Mouse (Mus musculus) kidney, adult 9 months (tissue): ENCODE data around the gene Zfp697.
"Not testable (repeated sequence)": the region's sequence is repeated elsewhere in the genome, so short reads cannot be mapped to it uniquely, and the experiment has no call there.

ENCODE experiments used
- DNase-seq: peaks from one replicate; pipeline ENCODE4 v3.0.0; 2022

Zfp697 gene

DNA sequence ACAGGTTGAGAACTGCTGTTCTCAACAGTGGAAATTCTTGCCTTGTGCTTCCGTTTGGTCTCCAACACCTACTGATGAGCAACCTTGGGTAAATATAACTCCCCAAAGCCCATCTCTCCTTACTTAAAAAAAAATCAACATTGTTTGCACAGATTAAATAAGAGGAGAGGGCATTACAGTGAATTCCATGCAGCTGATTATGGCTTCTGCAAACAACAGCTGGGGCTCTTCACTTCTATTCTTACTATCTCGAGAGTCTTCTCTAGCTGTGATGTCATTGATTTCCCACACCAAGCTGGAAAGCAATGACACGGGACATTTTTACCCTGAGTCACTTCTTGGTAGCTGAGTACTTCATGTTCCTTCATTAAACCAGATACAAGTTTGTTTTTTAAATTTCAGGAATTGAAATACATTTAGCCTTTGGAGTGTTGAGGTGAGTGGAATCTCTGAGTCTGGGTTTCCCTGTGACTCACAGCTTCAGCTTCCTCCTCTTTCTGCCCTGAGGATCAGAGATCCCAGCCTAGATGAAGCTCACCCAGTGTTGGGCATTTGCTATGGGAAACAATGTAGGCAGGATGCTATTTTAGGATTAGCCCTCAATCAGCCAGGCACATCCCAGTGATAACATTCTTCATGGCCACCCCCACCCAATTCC, 8.1 kb upstream of the Zfp697 start:
- no peak for DNase-seq

DNA sequence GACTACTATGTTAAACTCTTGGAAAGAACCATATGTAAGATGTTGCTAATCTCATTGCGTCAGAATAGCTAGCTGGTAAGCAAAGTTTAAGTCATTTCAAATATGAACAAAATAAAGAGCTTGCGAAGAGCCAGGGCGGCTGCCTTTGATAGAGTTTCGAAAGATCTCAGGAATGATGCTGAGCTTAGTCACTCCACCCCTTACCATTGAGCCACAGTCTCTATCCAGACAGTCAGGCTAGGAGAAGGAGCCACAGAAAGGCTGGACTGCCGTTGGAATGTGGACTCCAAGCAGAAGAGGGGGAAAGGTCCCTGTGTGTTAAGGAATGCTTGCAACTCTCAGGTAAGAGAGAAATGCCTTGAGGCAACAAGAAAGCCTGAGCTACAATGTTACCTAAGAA, 7.3 kb upstream of the Zfp697 start:
- DNase-seq, result no peak

DNA sequence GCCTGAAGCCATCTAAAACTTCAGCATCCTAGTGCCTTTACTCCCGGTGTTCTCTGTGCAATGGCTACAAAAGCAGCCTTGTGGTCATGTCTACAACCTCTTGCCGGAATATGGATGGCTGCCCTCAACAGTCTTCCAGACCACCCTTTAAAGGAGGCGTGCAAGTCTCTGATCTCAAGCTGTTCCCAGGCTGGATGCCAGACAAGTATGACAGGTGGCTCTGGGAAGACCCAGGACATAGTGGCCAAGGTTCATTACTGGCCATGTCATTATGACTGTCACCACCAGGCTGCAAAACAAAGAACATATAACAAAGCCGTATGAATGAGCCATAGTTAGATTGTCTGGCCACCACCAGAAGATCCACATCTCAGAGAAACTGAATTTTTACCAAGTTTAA, 4.0 kb upstream of the Zfp697 start:
- no peak for DNase-seq

DNA sequence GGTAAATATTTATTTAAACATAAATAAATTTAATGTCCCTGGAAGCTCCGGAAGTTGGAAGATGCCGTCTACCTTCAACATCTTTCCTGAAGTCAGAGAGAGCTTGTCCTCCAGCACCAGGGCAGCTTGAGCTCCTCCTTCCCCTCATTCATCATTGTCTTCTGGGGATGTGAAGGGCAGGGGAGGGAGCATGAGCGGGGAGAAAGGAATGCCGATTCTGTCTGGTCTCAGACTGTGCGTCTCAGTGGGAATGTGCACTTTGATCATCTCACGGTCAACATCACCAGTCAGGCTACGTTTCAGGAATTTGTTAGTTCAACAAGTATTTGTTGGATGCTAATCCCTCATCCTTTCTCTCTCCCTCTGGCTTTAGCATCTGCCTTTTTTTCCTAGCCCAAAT, 3.0 kb upstream of the Zfp697 start:
- peak; percentile 90 for DNase-seq

DNA sequence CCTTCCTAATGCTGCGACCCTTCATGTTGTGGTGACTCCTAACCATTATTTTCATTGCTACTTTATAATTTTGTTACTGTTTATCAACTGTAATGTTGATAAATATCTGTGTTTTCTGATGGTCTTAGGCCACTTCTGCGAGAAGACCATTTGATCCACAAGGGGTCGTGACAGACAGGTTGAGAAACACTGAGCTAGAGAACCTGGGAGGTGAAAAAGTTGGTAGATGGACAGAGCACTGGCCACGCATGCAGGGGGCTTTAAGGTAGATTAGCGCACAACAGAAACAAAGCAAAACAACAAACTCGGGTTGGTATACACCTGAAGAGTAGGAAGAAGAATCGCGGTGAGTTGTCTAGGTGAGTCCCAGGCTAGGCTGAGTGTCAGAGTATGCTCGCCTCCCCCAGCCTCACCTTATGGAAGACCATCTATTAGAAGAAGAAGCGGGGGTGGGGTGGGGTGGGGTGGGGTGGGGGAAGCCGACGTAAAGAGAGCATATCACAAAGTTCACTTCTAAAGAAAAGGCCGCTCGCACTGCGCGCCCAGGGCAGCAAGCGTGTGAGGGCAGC, 500 bp upstream of the Zfp697 start:
- DNase-seq, result no peak

DNA sequence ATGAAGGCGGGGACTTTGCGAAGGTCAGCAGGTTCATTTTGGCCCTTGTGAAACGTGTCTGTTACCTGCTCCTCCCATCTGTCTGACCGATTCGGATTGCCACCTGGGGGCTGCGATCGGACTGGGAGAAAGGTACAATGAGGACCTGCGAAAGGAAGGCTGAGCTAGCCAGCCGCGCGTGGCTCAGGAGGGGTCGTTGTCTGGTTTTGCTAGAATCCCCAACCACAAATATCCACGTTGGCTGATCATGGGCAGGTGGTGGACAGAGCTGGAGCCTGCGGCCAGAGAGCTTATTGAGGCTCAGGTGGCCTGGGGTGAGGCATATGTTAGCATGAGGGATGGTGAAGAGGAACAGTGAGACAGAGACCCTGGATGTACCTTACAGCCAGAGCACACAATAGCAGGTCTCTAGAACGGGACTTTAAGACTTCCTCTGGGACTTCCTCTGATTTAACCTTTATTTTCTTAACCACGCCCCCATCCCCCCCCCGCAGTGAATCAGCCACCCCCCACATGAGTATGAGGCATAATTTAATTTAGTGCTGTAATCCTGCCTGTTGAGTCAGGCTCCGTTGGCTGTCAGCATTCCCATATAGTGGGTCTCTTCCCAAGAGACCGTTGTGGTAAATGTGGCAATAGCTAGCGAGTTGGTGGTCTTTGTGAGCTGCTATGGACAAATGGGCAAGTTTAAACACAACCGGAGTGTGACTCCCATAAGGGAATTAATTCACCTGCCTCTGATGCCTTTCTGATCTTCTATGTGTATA, 946 bp downstream of the Zfp697 start:
- DNase-seq, result no peak

DNA sequence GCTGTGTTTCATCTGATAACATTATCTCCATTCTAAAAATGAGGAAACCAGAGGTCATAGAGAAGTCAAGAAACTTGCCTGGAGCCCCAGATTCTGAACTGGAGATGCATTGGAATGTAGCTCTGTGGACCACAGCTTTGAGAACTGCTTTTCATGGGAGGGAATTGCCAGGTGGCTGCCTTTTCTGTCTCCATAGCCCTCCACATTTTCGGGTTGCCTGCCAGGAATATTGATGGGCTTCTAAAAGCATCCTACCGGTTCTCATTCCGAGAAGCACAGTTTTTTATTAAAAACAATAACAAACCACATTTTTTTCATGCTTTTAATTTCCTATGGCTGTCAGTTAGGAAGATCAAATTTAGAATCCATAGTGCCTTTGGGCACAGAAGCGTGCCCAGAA, 4.8 kb downstream of the Zfp697 start:
- DNase-seq, result no peak

DNA sequence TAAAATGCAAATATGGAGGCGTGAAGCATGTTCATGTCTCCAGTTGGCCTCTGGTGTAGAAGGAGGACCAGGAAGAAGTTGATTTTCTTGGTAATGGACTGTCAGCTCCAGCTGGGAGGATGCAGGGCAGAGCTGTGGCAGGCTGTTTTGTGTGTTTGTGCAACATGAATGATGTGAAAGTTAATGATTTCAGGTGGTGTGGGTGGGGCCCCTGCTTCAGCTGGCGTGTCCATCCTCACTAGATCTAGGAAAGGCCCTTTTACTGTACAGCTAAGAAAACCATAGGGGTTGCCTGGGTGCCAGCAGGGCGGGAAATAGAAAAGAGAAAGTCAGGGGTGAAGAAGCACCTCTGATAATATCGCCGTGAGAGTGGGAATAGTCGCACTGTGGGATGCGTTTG, 5.5 kb downstream of the Zfp697 start:
- DNase-seq, result no peak

DNA sequence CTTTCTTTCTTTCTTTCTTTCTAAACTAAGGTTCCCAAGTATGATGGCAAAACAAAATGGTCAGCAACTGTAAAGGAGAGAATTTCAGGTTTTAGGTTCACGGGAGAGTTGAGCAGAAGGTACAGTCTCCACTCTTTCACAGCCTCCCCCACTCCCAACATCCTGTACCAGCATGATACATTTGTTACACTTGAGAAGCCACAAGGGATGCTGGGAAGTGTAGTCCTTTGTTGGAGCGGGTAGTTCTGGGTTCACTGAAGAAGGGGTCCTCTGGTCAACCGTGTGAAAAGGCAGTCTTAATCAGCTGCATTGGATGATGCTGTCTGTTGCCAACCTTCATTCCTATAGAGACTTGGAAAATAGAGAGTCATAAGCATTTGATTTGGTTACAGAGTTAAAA, 7.0 kb downstream of the Zfp697 start:
- no peak for DNase-seq

DNA sequence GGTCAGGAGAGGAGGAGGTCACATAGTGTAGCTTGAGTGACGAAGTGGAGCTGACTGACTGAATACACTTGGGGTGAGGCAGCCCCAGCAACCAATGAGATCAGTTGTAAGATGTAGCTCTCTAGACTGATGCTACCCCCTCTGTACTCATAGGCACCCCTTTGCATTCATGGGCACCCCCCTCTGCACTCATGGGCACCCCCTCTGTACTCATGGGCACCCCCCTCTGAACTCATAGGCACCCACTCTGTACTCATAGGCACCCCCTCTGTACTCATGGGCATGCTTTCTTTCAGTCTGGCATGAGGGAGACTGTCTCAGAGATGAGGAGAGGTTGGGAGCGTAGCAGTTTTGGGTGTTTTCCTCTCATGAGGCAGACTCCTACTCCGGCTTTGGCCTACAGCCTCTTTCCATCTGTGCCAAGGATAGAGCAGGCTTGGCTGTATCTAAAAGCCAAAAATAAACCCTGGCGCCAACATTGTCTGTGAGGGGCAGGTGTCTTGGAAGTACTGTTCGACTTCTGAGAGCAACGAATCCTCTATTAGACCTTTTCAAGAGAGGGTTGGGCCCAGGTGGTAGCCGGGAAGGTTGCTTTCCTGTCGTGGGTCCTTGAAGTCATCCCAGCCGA, 22.1 kb downstream of the Zfp697 start:
- not testable (repeated sequence) for DNase-seq

DNA sequence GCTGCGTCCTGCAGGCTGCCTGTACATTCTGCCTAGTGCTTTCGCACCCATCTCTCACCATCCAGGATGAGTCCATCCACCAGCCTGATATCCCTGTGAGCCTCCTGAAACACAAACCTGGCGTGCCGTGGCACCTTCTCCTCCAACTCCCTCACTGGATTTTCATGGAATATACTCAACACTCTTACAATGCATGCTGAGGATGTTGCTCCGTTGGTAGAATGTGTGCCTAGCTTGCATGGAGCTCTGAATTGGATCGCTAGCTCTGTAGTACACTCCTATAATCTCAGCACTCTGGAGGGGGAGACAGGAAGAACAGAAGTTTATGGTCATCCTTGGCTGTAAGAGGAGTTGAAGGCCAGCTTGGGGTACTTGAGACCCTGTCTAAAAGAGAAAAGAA, 23.6 kb downstream of the Zfp697 start:
- DNase-seq, result not testable (repeated sequence)

DNA sequence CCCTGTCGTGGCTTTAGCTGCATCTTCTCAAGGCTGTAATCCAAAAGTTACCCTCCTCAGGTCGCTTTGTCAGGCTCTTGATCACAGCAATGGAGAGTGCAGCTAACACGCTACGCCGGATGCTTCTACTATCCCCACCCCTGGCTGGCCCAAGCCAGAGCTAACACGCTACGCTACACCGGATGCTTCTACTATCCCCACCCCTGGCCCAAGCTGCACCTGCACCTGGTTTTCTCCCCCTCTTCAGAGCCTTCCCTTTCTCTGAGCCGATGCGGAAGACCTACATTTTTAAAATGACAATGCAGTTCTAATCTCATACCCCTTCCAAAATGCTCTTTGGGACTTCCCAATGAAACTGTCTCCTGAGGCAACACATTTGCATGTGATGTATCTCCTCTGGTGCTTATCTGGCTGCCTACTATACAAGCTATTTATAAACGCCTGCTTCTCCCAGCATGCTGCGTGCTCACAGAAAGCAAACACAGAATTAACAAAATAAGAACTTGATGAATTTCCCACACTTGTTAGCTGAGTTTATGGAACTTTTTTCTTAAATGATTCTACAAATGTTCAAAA, 24.4 kb downstream of the Zfp697 start:
- not testable (repeated sequence) for DNase-seq

DNA sequence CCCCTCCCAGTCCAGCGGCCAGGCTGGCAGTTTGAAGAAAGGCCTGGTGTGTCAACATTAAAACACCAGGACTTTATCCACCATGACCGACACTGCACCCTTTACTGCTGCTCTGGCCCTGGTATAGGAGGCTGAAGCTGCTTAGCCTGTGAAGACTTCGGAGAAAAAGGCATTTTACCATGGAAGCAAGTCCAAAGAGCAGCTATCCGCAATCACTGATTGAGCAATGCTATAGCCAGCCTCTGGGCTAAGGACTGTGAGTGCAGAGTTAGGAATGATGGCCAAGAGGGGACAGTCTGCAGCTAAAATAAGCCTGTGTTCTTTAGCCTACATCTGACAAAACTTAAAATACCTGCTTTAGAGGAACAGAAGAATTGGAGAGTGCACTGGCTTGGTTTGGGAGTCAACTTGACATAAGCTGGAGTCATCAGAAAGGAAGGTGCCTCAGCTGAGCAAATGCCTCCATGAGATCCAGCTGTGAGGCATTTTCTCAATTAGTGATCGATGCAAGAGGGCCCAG, 25.1 kb downstream of the Zfp697 start:
- not testable (repeated sequence) for DNase-seq

DNA sequence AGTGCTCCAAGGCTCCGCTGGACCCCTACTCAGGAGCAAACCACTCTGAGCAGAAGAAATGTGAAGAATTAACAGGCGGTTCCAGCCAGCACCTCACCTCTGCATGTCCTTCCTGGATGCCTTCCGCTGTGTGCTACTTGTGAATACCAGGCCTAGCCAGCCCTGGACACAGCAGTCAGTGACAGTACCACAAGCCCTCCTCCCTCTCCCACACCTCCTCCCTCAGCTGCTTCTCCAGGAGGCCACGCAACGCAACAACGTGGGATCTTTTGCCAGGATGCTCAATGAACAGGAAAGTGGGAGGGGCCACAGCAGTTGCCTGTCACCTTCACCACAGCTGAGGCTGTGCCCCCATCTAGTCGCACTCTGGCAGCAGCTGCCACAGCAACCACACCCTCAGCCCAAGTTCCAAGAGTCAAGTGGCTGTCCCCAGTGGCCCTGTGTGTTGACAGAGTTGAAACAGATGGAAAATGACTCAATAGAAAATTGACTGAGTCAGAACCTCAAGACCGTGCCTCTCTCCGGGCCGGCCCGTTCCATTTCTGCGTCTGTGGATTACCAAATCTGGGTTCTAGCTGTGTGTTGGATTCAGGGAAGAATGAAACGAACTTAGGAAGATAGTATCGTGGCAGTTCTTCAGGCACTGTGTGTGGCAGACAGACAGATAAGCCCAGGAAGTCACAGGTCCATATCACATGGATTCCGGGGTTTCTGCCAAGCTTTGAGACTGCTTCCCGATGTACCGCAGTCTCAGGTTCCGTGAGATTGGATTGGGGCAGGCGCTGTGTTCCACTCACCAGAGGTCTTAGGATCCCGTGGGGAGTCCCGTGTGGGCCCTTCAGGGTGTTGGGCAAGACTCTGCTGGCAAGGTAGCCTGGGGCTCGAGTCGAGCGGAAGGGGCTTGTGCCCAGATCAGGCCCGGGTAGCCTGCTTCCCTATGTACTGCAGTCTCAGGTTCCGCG, 28.6 kb downstream of the Zfp697 start:
- DNase-seq, result not testable (repeated sequence)

DNA sequence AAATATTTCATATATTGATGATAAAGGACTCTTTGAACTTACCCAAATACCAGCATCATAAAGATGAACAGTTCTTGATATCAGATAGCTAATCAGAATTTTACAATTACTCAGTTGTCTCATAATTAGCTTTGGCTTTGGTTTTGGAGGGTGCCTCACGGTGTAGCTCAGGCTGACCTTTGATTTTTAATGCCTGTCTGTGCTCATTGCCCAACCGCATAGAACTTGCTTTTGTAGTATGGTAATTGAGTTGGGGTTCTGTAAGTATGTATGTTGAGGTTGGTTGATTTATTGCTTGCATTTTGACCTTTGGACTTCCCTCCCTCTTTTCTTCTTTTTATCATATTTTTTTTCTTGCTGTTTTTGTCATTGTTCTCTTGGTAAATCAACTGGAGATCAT, 31.5 kb downstream of the Zfp697 start:
- no peak for DNase-seq

DNA sequence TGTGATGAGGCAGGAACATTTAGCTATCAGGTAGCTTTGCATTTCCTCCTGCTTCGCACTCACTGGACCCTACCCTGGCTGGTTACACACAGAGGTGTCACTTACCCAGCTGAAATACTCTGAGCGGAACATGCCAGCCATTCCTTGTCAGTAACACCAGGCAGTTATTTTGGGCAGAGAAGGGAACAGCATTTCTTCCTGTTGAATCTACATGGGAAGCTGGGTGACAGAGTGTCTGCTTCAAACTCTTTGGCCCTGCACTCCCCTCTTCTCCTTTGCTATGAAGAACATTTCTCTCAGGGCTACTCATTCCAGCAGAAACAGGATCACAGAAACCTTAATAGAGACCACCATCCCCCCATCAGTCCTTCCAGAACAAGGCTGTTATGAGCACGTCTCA, 32.0 kb downstream of the Zfp697 start:
- no peak for DNase-seq

DNA sequence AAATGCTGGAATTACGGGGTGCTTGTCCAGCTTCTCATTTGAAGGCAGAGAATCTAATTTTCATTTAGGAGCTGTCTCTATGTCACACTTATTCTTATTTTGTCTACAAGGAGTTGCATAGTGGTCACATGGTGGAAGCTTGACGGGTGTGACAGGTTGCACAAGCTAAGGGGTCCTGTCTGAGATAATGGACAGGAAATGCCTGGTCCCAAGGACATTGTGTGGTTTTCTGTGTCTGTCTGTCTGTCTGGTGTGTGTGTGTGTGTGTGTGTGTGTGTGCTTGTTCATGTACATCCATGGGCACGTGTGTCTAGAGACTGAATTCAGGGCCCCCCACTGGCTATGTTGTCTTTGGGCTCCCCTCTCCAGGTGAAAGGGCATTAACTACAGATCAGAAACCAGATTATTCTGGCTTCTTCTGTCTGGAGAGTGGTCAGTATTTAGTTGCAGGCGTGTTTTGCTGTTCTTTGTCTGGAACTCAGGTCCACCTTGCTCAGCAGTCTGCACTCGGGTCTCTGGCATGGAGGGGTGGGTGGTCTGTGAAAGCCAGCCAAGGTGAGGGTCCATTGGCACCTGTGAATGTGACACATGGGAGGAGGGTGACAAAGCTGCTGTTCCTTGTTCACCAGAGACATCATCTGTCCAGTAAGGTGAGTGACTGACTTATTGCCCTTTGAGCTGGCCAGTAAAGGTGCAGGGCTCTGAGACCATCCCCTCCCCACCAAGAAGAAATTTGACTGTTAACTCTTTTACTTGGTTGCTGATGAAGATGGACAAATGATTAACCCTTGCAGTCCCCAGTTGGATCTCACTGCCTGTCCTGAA, 34.4 kb downstream of the Zfp697 start:
- DNase-seq, result peak; percentile 85

DNA sequence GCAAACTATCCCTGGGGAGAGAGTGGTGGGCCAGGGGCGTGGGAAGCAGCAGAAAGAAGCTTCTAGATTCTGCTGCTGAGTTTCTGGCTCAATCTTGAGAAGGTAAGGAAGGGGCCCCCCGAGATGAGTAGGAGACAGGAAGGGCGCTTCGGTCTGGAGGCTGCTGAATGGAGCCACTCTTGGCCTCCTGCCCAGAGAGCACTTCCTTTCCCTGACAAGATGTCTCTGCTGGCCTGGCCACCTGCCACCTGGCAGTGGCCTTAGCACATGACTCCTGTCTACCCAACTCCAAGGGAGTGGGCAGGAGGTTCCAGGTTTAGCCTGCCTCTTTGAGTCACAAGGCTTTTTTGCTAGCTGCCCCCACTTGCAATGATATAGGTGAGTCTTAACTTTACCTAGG, 35.1 kb downstream of the Zfp697 start:
- peak; percentile 97 for DNase-seq

DNA sequence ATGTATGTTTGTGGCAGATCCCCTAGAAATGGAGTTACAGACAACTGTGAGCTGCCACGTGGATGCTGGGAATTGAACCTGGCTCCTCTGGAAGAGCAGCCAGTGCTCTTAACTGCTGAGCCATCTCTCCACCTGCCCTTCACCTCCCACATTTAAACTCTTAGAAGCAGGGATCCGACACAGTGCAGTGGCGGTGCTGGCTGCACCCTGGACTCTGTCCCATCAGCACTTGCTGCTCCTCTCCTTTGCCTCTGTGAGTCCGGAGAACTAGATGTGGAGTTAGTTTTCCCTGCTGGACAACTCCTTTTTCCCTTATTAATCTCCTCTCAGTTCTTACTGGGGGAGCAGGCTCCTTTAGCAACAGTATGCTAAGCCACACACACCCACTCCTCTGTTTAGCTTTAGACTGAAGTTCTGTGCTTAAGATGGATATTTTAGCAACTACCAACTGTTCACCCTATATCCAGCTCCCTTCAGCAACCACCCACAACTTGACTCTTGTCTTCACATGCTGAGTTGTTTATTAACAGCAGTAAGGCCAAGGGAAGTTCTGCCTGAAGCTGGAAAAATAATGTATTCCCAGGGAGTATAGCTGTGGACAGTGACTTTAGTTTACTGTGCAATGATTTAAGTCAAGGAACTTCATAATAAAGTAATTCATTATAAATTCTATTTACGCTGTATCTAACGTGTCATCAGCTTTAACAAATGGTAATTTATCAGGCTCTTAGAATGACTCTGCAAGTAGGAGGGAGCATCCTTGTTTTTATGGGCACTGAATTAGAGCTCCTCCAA, 36.9 kb downstream of the Zfp697 start:
- peak; percentile 65 for DNase-seq

DNA sequence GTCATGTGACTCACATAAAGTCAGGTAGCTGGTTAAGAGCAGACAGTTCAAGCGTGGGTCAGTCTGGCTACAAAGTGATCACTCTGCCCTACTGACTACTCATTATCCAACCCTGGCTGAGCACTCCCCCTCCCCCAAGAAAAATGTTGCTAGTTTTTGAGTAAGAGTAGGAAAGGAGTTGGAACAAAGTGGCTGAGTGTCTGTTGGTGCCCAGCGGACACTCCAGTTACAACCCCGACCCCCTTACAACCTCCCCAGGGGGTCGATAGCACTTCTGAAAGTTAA, 37.5 kb downstream of the Zfp697 start:
- DNase-seq, result peak; percentile 94

DNA sequence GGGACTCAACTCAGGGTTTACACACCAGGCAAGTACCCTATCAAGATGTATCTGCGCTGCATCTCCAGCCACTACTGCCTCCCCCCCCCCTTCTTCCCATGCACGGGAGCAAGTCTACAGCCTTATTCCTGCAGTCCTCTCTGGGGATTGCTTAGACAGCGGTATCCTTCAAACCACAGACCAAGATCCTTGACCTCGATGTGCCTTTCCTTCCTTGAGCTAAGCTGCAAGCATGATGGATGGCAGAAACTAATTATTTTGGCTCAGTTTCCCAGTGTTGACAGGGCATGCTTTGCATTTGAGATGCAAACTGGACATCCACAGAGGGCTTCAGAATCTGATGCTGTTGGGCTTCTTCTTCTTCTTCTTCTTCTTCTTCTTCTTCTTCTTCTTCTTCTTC, 40.7 kb downstream of the Zfp697 start:
- peak; percentile 40 for DNase-seq
